Mouse (Mus musculus) liver, embryonic 14 days (tissue): ENCODE measurements around the gene Mettl21e. TPM values are rescaled to one million over a fixed set of nuclear protein-coding genes. Genes with fewer than 3 reads are reported as not detected.

Experiments
- polyA plus RNA-seq: library from polyadenylated mRNA; depleted of rRNA; stranded (reverse); fragments of >200 nt; gene quantifications from 2 replicates; pipeline ENCODE4 v1.2.3, GENCODE M21; 2012; rRNA removed

Mettl21e gene
- not detected in 2 replicates for polyA plus RNA-seq

GRCm38 (mm10) chr1:44218876-44219275 is at the start of gene Mettl21e:
TSS of gene Mettl21e (minus strand) at chr1:44218961.

Other genes starting within 250 kb of the Mettl21e start
- gene Mettl21c, start 198.9 kb downstream of the Mettl21e start, polyA plus RNA-seq, result 0.02 and 0.03 TPM in 2 replicates
- gene Gm8251, start 157.0 kb downstream of the Mettl21e start, polyA plus RNA-seq, result 0.35 and 0.41 TPM in 2 replicates
- gene Tex30, start 116.5 kb downstream of the Mettl21e start, polyA plus RNA-seq, result 22.9 and 25.3 TPM in 2 replicates
- gene Kdelc1, start 100.2 kb downstream of the Mettl21e start, polyA plus RNA-seq, result 10.0 and 11.7 TPM in 2 replicates
- gene Bivm, start 100.0 kb downstream of the Mettl21e start, polyA plus RNA-seq, result 2.3 and 2.6 TPM in 2 replicates
- 4.7 and 5.1 TPM in 2 replicates for gene Ercc5, start 71.2 kb downstream of the Mettl21e start, polyA plus RNA-seq